Mouse (Mus musculus): Measurements from ENCODE around the gene Pdxdc1. TPM values are rescaled to one million over a fixed set of nuclear protein-coding genes. Genes with fewer than 3 reads are reported as not detected.

The Pdxdc1 gene
- polyA plus RNA-seq, 1 experiment from 2014 or later = 93.2 TPM

GRCm38 (mm10) chr16:13830444-13830843 is 72.5 kb downstream of the Pdxdc1 start:
- no peaks in the 10 kb centered on the region for H3K4me1 ChIP-seq (replicated peaks)
- no peaks in the 10 kb centered on the region for H3K27me3 ChIP-seq (replicated peaks)
- no peak overlapping the region for H3K9ac ChIP-seq
- 87% methylated on average over 10 of the region's 10 CpGs for WGBS
- no peak for ATAC-seq
- H3K4me2 ChIP-seq (replicated peaks) = no peak overlapping the region
- H3K4me3 ChIP-seq (replicated peaks) = no peak overlapping the region
- H3K9me3 ChIP-seq = no peaks in the 10 kb centered on the region
- no peak overlapping the region for H3K27ac ChIP-seq
- peaks cover 43% of the 10 kb centered on the region for H3K36me3 ChIP-seq

DNA sequence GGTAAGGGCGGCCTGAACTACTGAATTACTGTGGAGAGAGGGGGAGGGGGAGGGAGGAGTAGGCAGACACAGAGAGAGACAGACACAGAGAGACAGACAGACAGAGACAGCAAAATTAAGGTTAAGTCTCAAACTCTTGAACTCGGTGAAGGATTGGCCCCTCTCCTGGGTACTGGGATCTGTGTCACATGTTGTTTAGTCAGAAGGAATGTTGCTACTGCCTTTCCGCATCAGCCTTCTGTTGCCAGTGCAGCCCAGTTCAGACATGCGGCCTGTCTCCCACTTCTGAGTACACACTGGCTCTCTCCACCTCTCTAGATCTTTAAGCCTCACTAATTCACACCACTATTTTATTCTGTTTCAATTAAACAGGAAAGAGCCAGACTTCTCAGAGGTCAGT is 76.4 kb downstream of the Pdxdc1 start:
- WGBS = 82% methylated on average over 4 of the region's 4 CpGs
- Histone ChIP-seq H3K4me1 (replicated peaks) (no peaks in the 10 kb centered on the region), H3K36me3 (peaks cover 18% of the 10 kb centered on the region), H3K4me2 (replicated peaks) (no peak overlapping the region), H3K9me3 (no peaks in the 10 kb centered on the region), H3K27me3 (replicated peaks) (no peaks in the 10 kb centered on the region), H3K27ac (no peak overlapping the region), H3K4me3 (replicated peaks) (no peak overlapping the region), H3K9ac (no peak overlapping the region)
- ATAC-seq = no peak

GRCm38 (mm10) chr16:13825781-13826490 is 77.0 kb downstream of the Pdxdc1 start:
- Histone ChIP-seq H3K4me3 (replicated peaks) (no peak overlapping the region), H3K4me2 (replicated peaks) (no peak overlapping the region), H3K9ac (no peak overlapping the region), H3K4me1 (replicated peaks) (no peaks in the 10 kb centered on the region), H3K36me3 (peaks cover 13% of the 10 kb centered on the region), H3K27me3 (replicated peaks) (no peaks in the 10 kb centered on the region), H3K9me3 (no peaks in the 10 kb centered on the region), H3K27ac (no peak overlapping the region)
- WGBS = 75% methylated on average over 7 of the region's 7 CpGs
- ATAC-seq = no peak

- H3K4me2 ChIP-seq (replicated peaks) = 0 out of 2 replicates have a peak overlapping the region, but pooled peaks have one; percentile 82
- no peak overlapping the region for H3K27ac ChIP-seq
- no peak for ATAC-seq
- H3K27me3 ChIP-seq (replicated peaks) = no peaks in the 10 kb centered on the region
- peaks cover 14% of the 10 kb centered on the region; the same call in 1 of the 2 replicates for H3K4me1 ChIP-seq (replicated peaks)
- H3K36me3 ChIP-seq = no peaks in the 10 kb centered on the region
- no peak overlapping the region for H3K4me3 ChIP-seq (replicated peaks)
- no peaks in the 10 kb centered on the region for H3K9me3 ChIP-seq
- 94% methylated on average over 5 of the region's 5 CpGs for WGBS
- H3K9ac ChIP-seq = no peak overlapping the region
Observed at GRCm38 (mm10) chr16:13820771-13821170, 82.2 kb downstream of the Pdxdc1 start.

DNA sequence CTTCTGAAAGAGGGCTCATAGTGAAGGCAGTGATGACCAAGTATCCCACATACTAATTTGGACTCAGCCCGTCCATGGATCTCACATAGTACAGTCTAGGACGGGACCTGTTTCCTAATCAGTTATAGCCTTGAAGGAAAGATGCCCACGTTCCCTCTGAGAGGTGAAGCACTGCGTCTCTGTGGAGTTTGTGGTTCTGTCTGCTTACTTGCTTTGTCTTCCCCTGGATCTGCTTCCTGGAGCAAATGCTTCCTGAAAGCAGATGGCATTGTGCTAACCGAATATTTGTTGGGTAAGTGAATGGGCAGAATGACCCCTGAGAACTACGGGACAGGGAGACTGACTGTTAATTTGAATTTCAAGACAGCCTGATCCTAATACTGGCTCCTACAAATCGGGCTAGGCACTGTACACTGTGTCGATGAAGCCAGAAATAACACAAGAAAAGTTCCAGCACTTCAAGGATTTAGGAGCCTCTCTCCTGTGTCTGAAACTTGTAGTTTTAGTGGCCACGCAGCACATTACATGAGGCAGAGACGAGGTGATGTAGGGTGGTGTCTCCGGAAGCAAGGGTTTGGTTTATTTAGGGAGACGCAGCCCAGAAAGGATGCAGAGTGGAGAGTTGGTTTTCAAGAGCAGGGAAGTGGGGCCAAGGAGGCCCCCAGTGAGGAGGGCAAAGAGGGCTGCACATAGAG is 83.0 kb downstream of the Pdxdc1 start:
- H3K9me3 ChIP-seq = no peaks in the 10 kb centered on the region
- H3K9ac ChIP-seq = peak overlapping the region; percentile 83
- peaks cover 14% of the 10 kb centered on the region; the same call in 1 of the 2 replicates for H3K4me1 ChIP-seq (replicated peaks)
- H3K27me3 ChIP-seq (replicated peaks) = no peaks in the 10 kb centered on the region
- H3K36me3 ChIP-seq = no peaks in the 10 kb centered on the region
- peak overlapping the region; percentile 82 for H3K4me2 ChIP-seq (replicated peaks)
- no peak for ATAC-seq
- peak overlapping the region; percentile 90 for H3K27ac ChIP-seq
- H3K4me3 ChIP-seq (replicated peaks) = peak overlapping the region; percentile 72
- WGBS = 23% methylated on average over 12 of the region's 12 CpGs

- Histone ChIP-seq H3K4me1 (replicated peaks) (peaks cover 14% of the 10 kb centered on the region; the same call in 1 of the 2 replicates), H3K27me3 (replicated peaks) (no peaks in the 10 kb centered on the region), H3K9ac (peak overlapping the region; percentile 83), H3K36me3 (no peaks in the 10 kb centered on the region), H3K9me3 (no peaks in the 10 kb centered on the region), H3K4me2 (replicated peaks) (peak overlapping the region; percentile 82), H3K4me3 (replicated peaks) (peak overlapping the region; percentile 72), H3K27ac (peak overlapping the region; percentile 90)
- under 1% methylated on average over 36 of the region's 36 CpGs for WGBS
- ATAC-seq = peak; percentile 68
Observed at GRCm38 (mm10) chr16:13819394-13819743, 83.6 kb downstream of the Pdxdc1 start.

- H3K36me3 ChIP-seq = peaks cover 2% of the 10 kb centered on the region; the same call in 1 of the 2 replicates
- peaks cover 14% of the 10 kb centered on the region; the same call in 1 of the 2 replicates for H3K4me1 ChIP-seq (replicated peaks)
- WGBS = under 1% methylated on average over 58 of the region's 58 CpGs
- peak within 1 kb of the TSS; percentile 82 for H3K4me2 ChIP-seq (replicated peaks)
- H3K27ac ChIP-seq = peak within 1 kb of the TSS; percentile 90
- peak within 1 kb of the TSS; percentile 83 for H3K9ac ChIP-seq
- ATAC-seq = peak; percentile 96
- peak within 1 kb of the TSS; percentile 72 for H3K4me3 ChIP-seq (replicated peaks)
- H3K27me3 ChIP-seq (replicated peaks) = no peaks in the 10 kb centered on the region
- H3K9me3 ChIP-seq = no peaks in the 10 kb centered on the region
Observed at GRCm38 (mm10) chr16:13818560-13819393, 84.2 kb downstream of the Pdxdc1 start, which contains the start of gene Ntan1. Gene Ntan1 (plus strand): TSS chr16:13818845.

DNA sequence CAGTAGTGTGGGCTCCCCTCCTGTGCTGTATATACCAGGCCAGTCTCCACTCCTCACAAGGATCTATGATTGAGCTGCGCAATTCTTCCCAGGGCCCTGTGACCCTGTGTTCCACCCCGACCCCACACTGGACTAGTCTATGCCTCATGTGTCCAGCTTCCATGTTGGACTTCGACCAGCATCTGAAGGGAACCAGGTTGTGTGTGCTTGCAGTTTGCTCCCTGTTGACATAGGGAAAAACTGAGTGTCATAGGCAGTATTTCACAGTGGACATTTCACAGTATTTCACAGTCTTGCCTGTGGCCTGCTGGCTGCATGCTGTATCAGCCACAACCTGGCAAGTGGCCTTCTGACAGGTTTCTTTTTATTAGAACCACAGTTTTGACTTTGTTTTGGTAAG is 89.7 kb downstream of the Pdxdc1 start:
- Histone ChIP-seq H3K4me2 (replicated peaks) (no peak overlapping the region), H3K4me3 (replicated peaks) (no peak overlapping the region), H3K27me3 (replicated peaks) (no peaks in the 10 kb centered on the region), H3K4me1 (replicated peaks) (0 out of 2 replicates have a peak, but pooled peaks cover 2% of the 10 kb centered on the region), H3K27ac (no peak overlapping the region), H3K9me3 (no peaks in the 10 kb centered on the region), H3K36me3 (peaks cover 33% of the 10 kb centered on the region), H3K9ac (no peak overlapping the region)
- ATAC-seq = no peak
- 92% methylated on average over 3 of the region's 3 CpGs for WGBS

DNA sequence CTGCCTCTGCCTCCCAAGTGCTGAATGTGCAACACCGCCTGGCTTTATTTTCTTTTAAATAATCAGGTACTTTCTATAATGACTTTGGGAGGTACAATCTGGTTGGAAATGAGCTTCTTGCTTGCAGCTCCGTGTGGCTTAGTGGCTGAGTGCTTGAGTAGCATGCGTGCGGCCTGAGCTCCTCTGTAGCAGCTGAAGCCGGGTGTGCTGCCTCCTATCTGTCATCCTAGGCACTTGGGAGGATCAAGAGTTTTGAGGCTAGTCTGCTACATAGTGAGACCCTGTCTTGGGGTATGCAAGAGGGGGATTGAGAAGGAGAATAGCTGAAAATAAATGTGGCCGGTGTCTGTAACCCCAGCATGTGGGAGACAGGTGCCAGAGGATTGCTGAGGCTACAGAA is 90.8 kb downstream of the Pdxdc1 start:
- Histone ChIP-seq H3K9me3 (no peaks in the 10 kb centered on the region), H3K4me2 (replicated peaks) (no peak overlapping the region), H3K4me3 (replicated peaks) (no peak overlapping the region), H3K4me1 (replicated peaks) (no peaks in the 10 kb centered on the region), H3K9ac (no peak overlapping the region), H3K27me3 (replicated peaks) (no peaks in the 10 kb centered on the region), H3K27ac (no peak overlapping the region), H3K36me3 (peaks cover 40% of the 10 kb centered on the region)
- no peak for ATAC-seq
- 93% methylated on average over 6 of the region's 6 CpGs for WGBS

DNA sequence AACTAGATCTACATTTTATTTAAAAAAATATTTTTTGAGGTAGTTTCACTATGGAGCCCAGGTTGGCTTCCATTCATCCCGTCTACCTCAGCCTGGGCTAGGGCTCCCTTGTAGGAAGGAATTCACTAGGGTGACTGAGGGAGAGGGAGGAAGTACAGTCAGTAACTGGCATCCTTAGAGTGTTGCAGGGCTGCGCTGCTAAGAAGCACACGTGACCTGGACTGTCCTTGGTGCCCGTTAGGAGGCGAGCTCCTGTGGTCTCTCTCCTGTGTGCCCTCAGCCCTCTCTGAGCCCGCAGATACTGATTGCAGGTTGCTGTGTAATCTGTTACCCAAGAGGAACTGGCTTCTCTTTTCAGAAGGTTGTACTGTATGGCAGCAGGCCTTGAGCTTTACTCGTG is 94.5 kb downstream of the Pdxdc1 start:
- Histone ChIP-seq H3K4me3 (replicated peaks) (no peak overlapping the region), H3K27ac (no peak overlapping the region), H3K4me1 (replicated peaks) (no peaks in the 10 kb centered on the region), H3K9me3 (no peaks in the 10 kb centered on the region), H3K4me2 (replicated peaks) (no peak overlapping the region), H3K27me3 (replicated peaks) (no peaks in the 10 kb centered on the region), H3K9ac (no peak overlapping the region), H3K36me3 (peaks cover 60% of the 10 kb centered on the region)
- WGBS = 89% methylated on average over 7 of the region's 7 CpGs
- ATAC-seq = peak; percentile 70

DNA sequence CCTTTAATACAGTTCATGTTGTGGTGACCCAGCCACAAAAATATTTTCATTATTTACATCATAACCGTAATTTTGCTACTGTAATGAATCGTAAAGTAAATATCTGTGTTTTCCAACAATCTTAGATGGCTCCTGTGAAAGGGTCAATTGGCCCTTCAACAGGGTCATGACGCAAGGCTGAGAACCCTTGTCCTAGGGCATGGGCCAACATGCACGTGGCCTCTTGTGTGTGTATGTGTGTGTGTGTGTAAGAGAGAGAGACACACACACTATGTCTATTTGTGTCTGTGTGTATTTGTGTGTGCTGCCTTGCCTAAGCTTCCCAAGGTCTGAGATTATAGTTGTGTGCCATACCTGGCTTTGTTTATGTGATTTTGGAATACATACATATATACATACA is 95.3 kb downstream of the Pdxdc1 start:
- Histone ChIP-seq H3K36me3 (peaks cover 54% of the 10 kb centered on the region), H3K27me3 (replicated peaks) (no peaks in the 10 kb centered on the region), H3K4me3 (replicated peaks) (no peak overlapping the region), H3K4me1 (replicated peaks) (no peaks in the 10 kb centered on the region), H3K9me3 (no peaks in the 10 kb centered on the region), H3K27ac (no peak overlapping the region), H3K9ac (no peak overlapping the region), H3K4me2 (replicated peaks) (no peak overlapping the region)
- no peak for ATAC-seq
- WGBS = 89% methylated on average over 4 of the region's 4 CpGs

DNA sequence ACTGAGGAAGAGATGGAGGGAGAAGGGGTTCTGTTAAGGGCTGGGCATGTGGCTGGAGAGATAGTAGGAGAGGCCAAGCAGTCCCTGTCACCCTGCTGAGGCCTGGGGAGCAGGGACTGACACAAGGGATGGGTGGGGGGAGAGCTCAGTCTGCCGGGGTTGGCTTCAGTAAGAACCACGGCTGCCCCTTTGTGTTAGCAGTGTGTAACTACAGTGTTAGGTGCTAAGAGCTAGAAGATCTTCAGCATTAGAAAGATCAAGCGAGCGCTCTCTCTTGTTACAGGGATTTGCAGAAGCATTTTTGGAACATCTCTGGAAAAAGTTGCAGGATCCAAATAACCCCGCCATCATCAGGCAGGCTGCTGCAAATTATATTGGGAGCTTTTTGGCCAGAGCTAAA is 98.3 kb downstream of the Pdxdc1 start:
- no peaks in the 10 kb centered on the region for H3K27me3 ChIP-seq (replicated peaks)
- ATAC-seq = no peak
- H3K4me1 ChIP-seq (replicated peaks) = no peaks in the 10 kb centered on the region
- peaks cover 50% of the 10 kb centered on the region for H3K36me3 ChIP-seq
- no peak overlapping the region for H3K4me3 ChIP-seq (replicated peaks)
- H3K4me2 ChIP-seq (replicated peaks) = no peak overlapping the region
- no peak overlapping the region for H3K27ac ChIP-seq
- no peaks in the 10 kb centered on the region for H3K9me3 ChIP-seq
- H3K9ac ChIP-seq = no peak overlapping the region
- WGBS = 81% methylated on average over 5 of the region's 5 CpGs
